Mouse (Mus musculus) c-Kit-negative CD71-positive TER-119-positive erythroid progenitor cells, embryonic 14.5 days (primary cell): ENCODE measurements around the gene Cyp27b1.

Experiments
- DNase-seq: peaks from one replicate; pipeline ENCODE4 v3.0.0-alpha.2; 2013; ENCODE audit warnings: low read depth, low spot score

The Cyp27b1 gene

DNA sequence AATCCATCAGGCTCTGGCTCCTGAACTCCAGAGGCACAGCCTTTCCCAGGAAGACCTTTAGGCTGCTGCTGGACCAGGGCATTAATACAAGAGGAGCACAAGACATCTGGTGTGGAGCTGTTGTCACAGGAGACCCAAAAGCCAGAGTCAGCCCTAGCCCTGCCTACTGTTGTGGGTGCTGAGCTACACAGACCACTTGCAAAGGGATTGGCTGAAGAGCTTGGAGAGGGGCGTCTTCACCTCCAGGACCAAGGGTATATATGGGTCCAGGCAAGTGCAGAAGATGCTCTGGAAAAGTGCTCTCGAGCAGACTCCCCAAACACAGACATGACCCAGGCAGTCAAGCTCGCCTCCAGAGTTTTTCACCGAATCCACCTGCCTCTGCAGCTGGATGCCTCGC lies at the start of gene Cyp27b1:
Cyp27b1 (plus strand) TSS at position 297 of the 400 bp plus-strand sequence.
- no peak for DNase-seq

DNA sequence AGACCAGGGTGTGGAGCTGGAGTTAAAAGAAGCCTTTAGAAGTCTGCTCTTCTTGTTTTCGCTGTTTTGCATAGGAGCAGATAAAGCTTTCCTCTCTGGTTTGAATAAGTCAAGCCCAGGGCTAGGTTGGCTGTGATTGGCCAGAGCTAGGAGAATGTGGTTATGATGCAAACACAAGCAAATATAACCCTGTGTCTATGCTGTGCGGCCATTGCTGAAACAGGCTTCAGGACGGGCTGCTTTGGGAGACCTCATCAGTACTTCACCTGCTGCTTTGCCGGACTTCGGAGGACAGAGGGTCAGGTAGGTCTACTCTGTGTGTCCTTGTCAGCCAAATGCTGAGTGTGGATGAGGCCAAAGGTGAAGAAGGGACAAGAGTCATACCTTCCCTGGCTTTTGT lies 47.5 kb upstream of the Cyp27b1 start, which contains the start of gene Avil:
Avil (plus strand) TSS at position 181 of the 400 bp plus-strand sequence.
- DNase-seq, result no peak

DNA sequence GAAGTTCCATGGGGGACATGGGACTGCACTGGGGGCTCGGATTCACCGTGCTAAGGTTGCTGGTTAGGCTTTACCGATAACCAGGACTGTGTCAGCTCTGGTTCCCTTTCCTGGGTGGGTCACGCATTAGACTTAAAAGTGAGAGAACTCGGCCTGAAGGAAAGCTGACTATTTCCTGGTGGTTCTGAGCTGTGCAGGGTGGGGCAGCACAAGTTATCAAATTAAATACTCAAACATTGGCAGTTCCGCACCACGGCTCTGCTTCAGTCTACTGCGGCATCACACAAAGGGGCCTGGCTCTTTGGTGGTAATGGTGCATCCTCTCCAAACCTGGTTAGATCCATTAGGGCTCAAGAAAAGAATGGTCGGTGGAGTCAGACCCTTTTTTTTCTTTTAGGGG lies 46.8 kb upstream of the Cyp27b1 start:
- no peak for DNase-seq

DNA sequence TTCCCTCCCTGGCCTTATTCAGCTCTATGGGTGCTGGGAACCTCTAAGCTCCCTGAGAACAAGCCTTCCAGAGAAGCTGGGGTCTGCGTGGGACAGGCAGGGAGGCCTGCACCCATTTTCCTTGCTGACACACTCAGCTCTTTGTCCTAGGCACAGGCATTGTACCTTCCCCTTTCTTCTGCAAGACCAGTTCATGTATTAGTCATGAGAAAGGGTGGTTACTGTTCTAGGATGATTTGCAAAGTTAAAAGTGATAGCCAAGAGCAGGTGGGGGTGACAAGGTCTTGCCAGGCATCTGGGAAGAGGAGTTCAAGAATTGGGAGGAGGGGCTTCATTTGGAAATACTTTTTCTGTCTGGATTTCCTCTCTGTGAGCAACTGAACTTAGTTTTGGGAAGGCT lies 46.0 kb upstream of the Cyp27b1 start:
- DNase-seq, result no peak

DNA sequence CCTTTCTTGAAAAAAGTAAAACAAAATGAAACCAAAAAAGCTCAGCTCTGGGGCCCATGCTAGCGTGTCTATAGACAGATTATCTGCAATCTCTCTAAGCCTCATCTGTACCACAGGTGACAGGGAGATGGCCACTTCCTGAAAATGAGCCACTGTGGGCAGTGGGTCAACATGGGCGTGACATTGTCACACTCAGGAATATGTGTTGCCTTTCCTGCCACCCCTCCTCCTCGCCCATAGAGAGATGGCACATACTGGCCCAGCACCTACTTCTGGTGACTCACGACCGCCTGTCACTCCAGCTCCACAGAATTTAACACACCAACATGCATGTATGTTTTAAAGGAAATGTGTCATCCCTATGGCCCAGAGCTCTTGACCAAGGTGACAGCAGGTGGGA lies 45.3 kb upstream of the Cyp27b1 start:
- no peak for DNase-seq

DNA sequence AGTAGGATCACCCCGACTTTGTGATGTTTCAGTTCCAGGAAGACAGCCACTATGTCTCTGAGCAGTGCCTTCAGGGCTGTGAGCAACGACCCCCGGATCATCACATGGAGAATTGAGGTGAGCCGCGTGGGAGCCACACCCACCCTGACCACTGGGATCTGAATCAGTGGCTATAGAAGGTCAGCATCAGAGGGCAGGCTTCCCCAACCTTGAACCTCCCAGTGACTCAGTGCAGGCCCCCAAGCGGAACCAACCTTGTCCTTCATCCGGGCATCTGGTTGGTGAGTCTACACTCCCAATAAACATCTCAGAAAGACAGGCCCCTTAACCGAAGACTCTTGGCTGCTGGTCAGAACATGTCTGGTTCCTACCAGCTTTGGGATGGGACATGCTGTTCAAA lies 44.7 kb upstream of the Cyp27b1 start:
- DNase-seq, result no peak

DNA sequence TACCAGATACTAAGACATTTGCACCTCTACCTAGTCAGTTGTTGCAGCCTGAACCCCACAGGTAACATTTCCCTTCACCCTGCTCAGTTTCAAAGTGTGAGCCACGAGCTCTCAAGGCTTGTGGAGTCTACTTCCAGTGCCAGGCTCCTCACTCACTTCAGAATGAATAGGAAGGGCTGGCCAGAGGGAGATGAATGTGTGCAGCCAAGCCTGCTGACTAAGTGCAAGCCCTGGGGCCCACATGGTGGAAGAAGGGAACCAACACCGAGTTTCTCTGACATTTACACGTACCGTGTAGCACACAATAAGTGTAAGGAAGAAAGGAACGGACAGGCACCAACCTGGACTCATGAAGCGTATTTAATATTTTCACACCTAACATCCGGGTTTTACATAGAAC lies 44.2 kb upstream of the Cyp27b1 start:
- no peak for DNase-seq

DNA sequence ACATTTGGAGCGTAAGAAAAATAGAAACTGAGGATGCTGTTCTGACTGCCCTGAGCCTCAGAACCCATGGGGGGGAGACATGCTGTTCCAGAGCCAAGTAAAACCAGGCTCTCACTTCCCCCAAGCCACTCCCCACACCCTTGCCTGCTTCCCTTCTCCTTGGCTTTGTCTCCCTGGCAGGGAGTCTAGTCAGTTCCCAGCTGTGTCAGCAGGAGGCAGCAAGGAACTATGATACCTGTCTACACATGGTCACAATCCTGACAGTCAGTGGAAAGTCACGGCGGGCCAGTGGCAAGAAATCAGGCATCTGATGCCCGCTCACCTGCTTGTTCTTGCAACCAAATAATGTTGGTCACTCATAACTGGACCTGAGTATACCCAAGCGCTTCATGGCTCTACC lies 31.6 kb upstream of the Cyp27b1 start:
- DNase-seq, result no peak

DNA sequence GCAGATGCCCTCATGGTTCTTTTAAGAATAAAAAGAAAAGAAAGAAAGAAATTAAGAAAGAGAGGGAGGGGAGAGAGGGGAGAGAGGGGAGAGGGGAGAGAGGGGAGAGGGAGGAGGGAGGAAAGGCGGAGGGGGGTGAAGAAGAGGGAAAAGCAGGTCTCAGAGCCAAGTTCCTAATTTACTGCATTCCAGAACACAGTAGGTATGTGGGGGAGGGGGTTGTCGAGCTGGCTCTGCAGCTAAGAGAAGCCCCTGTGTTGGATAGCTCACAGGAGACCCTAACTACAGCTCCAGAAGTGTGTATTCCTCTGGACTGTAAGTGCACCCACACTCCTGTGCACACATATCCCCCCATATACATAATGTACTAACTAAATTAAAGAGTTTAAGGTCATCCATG lies 31.0 kb upstream of the Cyp27b1 start:
- no peak for DNase-seq

DNA sequence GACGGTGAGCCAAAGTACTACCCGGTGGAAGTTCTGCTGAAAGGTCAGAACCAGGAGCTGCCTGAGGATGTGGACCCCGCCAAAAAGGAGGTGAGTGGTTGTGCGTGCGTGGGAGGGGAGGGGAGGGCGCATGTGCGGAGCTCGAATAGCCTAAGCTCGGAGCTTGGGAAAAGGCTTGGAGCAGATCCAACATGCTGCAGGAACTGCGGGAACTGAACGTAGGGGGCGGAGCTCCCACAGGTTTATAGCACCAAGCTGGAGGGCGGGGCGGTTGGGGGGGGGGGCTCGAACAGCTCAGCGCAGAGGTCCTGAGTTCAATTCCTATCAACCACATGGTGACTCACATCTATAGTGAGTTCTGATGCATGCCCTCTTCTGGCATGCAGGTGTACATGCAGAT lies 29.6 kb upstream of the Cyp27b1 start:
- no peak for DNase-seq

DNA sequence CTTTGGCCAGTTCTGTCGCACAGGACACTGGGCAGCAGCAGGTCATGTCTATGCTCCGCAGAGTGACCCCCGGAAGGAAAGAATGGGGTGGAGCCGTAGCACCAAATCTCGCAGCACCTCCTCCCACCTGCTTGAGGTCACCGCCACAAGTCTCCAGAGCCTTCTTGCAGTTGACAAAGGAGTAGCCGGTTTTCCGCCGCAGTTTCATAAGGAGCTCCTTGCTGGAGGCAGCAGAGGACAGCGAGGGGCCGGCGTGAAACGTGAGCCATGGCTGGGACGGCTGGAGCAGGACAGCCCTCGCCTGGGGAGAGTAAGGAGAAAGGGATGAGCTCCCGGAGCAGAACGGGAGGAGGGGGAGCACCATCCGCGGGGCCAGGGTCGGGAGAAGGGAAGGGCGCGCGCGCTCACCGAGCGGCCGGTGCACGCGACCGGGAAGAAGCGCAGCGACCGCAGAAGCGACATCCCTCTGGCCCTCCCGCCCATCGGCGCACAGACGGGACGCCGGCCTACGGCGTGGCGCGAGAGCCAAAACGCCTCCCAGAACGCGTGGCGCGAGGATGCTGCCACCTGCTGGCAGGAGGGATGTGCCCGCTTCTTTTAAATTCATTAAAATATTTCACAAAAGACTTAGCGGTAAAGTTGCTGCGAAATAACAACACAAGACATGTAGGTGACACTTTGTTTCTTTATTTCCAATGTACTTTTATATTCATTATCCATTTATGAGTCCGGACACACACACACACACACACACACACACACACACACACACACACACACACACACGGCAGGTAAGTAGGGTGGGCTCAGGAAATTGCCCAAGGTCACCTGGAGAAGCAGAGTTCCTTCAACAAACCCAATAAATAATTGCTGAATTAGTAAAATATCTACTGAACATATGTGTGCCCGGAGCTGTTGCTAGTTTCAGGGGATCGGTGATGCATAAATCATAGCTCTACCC lies 17.4 kb upstream of the Cyp27b1 start, which contains the start of gene Tsfm:
Tsfm (minus strand) TSS at position 505 of the 961 bp plus-strand sequence.
- peak; percentile 73 for DNase-seq

DNA sequence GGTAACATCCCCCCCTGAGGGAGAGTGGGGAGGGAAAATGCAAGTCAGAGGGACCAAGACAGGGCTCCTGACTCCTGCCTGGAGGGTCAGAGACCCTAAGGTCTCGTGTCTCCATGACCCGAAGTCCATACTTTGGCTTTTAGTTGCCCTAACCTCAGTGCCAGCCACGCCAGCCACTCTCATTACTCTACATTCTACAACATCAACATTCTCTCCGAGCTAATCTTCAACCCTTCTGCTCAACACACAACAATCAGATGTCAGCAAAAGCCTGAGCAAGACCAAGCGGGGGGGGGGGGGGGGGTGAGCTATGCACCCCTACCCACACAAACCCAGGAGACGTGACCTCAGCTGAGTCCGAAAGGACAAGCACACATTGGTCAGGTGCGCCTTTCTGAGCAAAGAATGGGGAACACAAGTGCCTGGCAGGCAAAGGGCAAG lies 14.7 kb upstream of the Cyp27b1 start:
- DNase-seq, result no peak

DNA sequence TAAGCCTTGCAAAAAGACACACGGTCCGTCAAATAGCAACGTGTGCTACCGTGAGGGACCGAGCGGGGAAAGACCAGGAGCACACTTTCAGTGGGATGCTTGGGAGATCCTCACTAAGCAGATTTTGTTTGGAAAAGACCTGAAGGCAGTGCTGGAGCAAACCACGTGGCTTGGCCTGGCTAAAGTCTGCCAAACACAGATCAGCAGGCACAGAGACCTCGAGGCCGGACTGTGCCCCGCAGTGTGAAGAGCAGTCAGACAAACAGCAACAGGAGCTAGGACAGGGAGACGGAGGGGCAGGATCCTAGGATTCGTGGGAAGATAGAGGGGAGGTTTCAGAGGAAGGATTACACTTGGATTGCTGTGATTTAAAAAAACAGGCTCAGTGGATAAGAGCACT lies 11.8 kb upstream of the Cyp27b1 start:
- DNase-seq, result no peak

DNA sequence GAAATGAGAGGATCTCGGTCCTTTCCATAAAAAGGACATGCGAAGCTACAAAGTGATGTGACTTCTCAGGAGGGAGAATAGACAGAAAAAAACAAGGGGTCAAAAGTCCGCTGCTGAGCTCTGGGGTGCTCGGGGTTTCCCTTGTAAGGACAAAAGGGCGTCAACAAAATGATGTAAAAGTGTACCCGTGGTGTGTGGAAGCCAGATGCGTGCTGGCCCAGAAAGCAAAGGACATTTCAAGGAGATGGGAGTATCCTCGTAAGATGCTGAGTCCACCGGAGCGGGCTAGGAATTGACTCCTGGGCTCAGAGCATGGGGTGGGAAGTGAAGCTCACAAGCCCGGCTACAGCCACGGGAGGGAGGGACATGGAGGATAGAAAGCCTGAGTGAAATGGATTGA lies 10.4 kb upstream of the Cyp27b1 start:
- no peak for DNase-seq

DNA sequence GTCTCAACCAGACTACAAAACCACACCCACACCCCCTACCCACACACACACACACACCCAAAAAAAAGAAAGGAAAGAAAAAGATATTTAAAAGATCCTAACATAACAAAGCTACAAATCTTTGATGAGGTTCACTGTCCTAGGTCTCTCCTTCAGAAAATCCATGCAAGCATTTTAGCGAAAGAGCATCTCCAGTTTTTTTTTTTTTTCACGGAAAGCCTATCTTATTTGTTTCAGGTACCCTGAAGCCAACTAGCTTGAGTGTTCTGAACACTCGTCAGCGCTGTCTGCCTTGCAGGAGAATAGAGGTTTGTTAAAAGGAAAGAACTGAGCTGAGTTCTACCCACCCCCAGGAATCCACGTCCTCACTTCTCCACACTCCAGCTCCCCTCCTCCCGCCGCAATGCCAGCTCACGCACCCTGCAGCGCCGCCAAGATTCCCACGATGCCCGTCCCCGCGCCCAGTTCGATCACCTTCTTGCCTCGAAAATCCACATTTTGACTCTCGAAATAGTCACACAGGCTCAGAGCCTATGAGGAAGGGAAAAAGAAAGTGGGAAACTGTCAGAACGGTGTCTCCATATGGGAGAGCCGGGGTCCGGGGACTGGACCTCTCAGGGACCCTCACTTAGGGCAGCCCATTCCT lies 7.4 kb upstream of the Cyp27b1 start:
- no peak for DNase-seq

DNA sequence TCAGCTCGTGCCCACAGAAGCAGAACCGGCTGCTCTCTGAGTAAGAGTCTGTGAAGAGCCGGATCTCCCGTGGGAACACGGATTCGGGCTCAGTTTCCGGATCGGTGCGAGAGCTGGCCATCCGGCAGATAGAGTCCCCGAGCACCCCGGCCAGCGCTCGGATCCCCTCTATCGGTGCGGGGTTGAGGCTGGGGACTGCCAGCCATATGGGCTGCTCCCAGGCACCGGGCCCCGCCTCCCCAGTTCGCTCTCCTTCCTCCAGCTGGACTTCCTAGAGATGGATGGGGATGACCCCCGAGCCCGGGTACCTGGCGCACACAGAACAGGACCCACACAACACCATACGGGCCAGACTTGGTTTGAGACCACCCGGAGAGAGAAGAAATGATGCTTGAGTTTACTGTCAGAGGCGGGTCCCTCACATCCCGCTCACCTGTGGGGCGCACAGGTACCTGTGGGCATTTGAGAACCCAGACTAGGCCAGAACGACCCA lies 6.7 kb upstream of the Cyp27b1 start, which contains the start of the genes Mettl1 and Eef1akmt3:
Mettl1 (plus strand) TSS at position 141 of the 493 bp plus-strand sequence.
Eef1akmt3 (minus strand) TSS at position 240 of the 493 bp plus-strand sequence.
- DNase-seq, result no peak

DNA sequence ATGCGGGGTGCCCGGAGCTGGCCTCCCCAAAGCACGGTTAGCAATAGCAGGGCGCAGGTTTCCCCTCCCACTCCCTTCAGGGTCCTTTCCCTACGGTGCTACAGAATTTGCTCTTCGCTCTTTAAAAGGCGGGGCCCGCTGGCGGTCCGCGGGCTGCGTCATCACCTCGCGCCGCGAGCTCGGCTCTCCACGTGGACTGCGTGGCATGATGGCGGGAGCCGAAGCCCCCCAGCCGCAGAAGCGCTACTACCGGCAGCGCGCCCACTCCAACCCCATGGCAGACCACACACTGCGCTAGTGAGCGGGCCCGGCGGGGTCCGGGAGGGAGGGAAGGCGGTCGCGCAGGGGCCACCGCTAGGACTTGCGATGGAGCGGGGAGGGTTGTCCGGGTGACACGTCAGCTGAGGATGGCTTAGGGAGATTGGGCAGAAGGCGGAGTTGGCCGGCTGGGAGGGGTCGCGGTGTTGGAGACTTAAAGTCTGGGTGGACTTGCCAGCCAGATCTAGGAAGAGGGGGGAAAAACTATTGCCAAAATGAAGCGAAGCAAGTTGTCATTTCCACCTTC lies 6.2 kb upstream of the Cyp27b1 start:
- no peak for DNase-seq

DNA sequence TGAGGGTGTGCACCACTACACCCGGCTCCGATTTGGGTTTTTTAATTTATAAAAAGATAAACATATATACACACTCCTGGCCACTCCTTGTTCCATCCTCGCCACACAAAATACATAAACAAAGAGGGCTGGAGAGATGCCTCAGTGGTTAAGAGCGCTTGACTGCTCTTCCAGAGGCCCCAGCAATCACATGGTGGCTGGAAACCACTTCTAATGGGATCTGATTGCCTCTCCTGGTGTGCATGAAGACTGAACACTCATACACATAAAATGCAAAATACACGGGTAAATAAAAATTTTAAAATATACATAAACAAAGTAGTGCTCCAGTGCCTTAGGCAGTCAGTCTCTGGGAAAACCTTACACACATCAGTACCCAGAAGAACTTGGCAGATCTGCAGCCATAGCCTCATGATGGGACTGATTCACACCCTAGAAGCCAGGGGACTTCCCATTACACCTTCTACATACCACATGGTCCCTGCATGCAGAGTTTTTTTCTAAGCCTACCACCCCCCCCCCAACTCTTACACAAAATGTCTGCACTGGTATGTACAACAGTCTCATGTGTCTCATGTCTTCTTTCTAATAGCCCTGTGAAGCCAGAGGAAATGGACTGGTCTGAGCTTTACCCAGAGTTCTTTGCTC lies 5.5 kb upstream of the Cyp27b1 start:
- no peak for DNase-seq

DNA sequence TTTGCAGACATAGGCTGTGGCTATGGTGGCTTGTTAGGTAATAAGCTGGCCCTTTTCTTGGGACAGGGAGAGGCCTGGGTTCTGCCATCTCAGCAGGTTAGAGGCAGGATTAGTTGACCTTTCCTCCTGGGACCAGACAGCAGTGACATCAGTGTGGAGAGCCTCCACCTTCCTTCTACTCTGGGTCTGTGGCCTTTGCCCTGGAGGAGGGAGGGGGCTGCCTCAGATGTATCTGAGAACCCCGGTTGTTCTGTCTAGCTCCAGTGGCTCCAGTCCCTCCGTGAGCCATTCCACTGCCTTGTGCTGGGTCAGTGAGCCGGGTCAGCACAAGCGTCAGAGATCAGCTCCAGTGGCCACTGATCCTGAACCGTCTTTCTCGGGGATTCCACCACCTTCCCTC lies 4.9 kb upstream of the Cyp27b1 start:
- DNase-seq, result no peak

DNA sequence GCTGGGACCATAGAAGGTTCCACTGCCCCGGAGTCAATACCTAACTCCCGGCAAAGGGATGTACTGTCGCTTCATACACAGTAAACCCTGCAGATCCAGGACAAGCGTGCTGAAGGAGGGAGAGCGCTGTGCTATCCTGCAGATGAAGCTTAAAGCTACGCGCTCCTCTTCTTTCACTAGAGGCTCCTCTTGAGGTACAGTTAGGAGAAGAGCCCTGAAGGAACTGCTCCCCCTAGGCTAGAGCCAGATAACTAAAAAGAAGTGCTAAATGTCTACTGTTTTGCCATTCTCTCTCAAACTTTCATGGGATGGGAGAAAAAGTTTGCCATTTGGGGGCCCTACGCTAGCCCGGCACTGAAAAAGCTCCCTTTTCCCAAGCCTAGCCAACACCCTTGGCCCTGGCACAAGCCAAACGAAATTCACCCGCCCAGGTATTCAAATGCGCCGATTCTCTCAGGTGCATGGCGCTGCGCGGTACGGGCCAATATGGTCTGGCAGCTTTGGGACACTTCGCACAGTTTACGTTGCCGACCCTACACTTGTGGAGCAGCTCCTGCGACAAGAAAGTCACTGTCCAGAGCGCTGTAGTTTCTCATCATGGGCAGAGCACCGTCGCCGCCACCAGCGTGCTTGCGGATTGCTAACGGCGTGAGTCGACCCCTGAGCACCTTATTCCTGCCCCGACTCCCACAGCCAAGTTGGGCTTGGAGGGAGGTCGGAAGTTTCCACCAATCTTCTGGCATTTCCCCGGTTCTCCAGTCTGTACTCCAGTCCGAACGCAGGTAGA lies 751 bp downstream of the Cyp27b1 start:
- DNase-seq, result no peak
